Comparison of ENCODE assay signal across 23 mouse cellular contexts in genomic region chr3:99247586-99247985, GRCm38 (mm10). TPM values are rescaled to one million over a fixed set of nuclear protein-coding genes. Genes with fewer than 3 reads are reported as not detected.
DNase-seq lines count a peak whose midpoint lies in the region; ATAC-seq and TF ChIP-seq lines count a peak whose summit lies in the region.
"Had no signal": no experiment of that assay in that cellular context is flagged by ENCODE, and none has a peak within 500 bp of the region (broad histone marks: within the 10 kb centered on the region; RNA-seq: fewer than 3 reads in every experiment).

No protein-coding gene starts in this region.

- no peaks in the 10 kb centered on the region for H3K4me1 ChIP-seq in lung, embryonic 14.5 days (ENCODE audit: insufficient read depth)
- H3K4me1 ChIP-seq in embryonic facial prominence, embryonic 15.5 days = peaks cover 11% of the 10 kb centered on the region
- H3K4me1 ChIP-seq in limb, embryonic 11.5 days (ENCODE audit: control insufficient read depth, insufficient read depth, low read length) = peaks cover 37% of the 10 kb centered on the region
- H3K4me1 ChIP-seq in midbrain, embryonic 13.5 days (replicated peaks) = no peaks in the 10 kb centered on the region
- peaks cover 3% of the 10 kb centered on the region; the same call in 1 of the 2 replicates for H3K4me1 ChIP-seq in heart, embryonic 12.5 days (replicated peaks)
- H3K4me1 ChIP-seq: embryonic facial prominence, embryonic 12.5 days; hindbrain, embryonic 12.5 days had no signal

- no peak for ATAC-seq in lung, embryonic 14.5 days (ENCODE audit: insufficient read depth)
- ATAC-seq in embryonic facial prominence, embryonic 15.5 days (ENCODE audit: insufficient number of reproducible peaks, low FRiP score, low TSS enrichment, low read depth) = no peak
- no peak for ATAC-seq in limb, embryonic 11.5 days (ENCODE audit: insufficient number of reproducible peaks, low FRiP score, low TSS enrichment, low read depth)
- no peak for ATAC-seq in midbrain, embryonic 13.5 days
- ATAC-seq in heart, embryonic 12.5 days (ENCODE audit: insufficient number of reproducible peaks, low FRiP score) = no peak
- ATAC-seq: forebrain, embryonic 16.5 days; liver, postnatal 0 days; midbrain, embryonic 16.5 days; Patski had no signal

- H3K9ac ChIP-seq in lung, embryonic 14.5 days = no peak overlapping the region
- no peak overlapping the region for H3K9ac ChIP-seq in embryonic facial prominence, embryonic 15.5 days
- peak overlapping the region; percentile 52 for H3K9ac ChIP-seq in limb, embryonic 11.5 days (ENCODE audit: low read length)
- no peak overlapping the region for H3K9ac ChIP-seq in midbrain, embryonic 13.5 days (replicated peaks)
- no peak overlapping the region for H3K9ac ChIP-seq in heart, embryonic 12.5 days
- H3K9ac ChIP-seq: embryonic facial prominence, embryonic 12.5 days; hindbrain, embryonic 12.5 days; liver, postnatal 0 days had no signal

- DNase-seq in lung, embryonic 14.5 days = peak; percentile 11
- DNase-seq in lung, postnatal 14 days = no peak
- DNase-seq in limb, embryonic 11.5 days (ENCODE audit: low spot score) = peak; percentile 57
- DNase-seq in retina, postnatal 1 day = peak; percentile 7
- no peak for DNase-seq in heart, postnatal 10 days
- DNase-seq: adrenal gland, postnatal 10 days; cerebellum, adult 11-12 months; cerebellum, postnatal 14 days; kidney, postnatal 36 days; layer of hippocampus, adult 9-11 months; liver, postnatal 0 days; thymus, postnatal 14 days had no signal

- H3K4me3 ChIP-seq in lung, embryonic 14.5 days (ENCODE audit: low read depth, low read length) = no peak overlapping the region
- H3K4me3 ChIP-seq in embryonic facial prominence, embryonic 15.5 days (replicated peaks) = no peak overlapping the region
- no peak overlapping the region for H3K4me3 ChIP-seq in limb, embryonic 11.5 days (ENCODE audit: low read depth, low read length)
- no peak overlapping the region for H3K4me3 ChIP-seq in midbrain, embryonic 13.5 days (replicated peaks)
- no peak overlapping the region for H3K4me3 ChIP-seq in heart, embryonic 12.5 days
- H3K4me3 ChIP-seq: hindbrain, embryonic 12.5 days had no signal

- WGBS in lung, embryonic 14.5 days = 5% methylated on average over 4 of the region's 4 CpGs
- 22% methylated on average over 4 of the region's 4 CpGs for WGBS in embryonic facial prominence, embryonic 15.5 days
- whole genome bisulfite sequencing in limb, embryonic 11.5 days = under 1% methylated on average over 4 of the region's 4 CpGs
- WGBS in midbrain, embryonic 13.5 days = 3% methylated on average over 4 of the region's 4 CpGs
- WGBS in heart, embryonic 12.5 days = 7% methylated on average over 4 of the region's 4 CpGs

- peaks cover 97% of the 10 kb centered on the region for H3K27me3 ChIP-seq in lung, embryonic 14.5 days (ENCODE audit: insufficient read depth, low read length)
- H3K27me3 ChIP-seq in embryonic facial prominence, embryonic 15.5 days = peaks cover 89% of the 10 kb centered on the region
- H3K27me3 ChIP-seq in limb, embryonic 11.5 days (ENCODE audit: control insufficient read depth, insufficient read depth, low read length) = peaks cover 7% of the 10 kb centered on the region; the same call in 1 of the 2 replicates
- H3K27me3 ChIP-seq in midbrain, embryonic 13.5 days = peaks cover 100% of the 10 kb centered on the region
- peaks cover 95% of the 10 kb centered on the region for H3K27me3 ChIP-seq in heart, embryonic 12.5 days (replicated peaks)
- H3K27me3 ChIP-seq: Patski had no signal

- no peak for TF ChIP-seq CTCF in lung, embryonic 14.5 days (IDR thresholded peaks at IDR 0.05; ENCODE audit: low read depth)

- intact Hi-C loops in heart, postnatal 10 days (cut with DNase I) = no loop called here

- H3K4me2 ChIP-seq in lung, embryonic 14.5 days = no peak overlapping the region
- no peak overlapping the region for H3K4me2 ChIP-seq in embryonic facial prominence, embryonic 15.5 days (replicated peaks)
- H3K4me2 ChIP-seq in limb, embryonic 11.5 days (ENCODE audit: low read depth, severe bottlenecking) = peak overlapping the region; percentile 88; the same call in 1 of the 2 replicates
- no peak overlapping the region for H3K4me2 ChIP-seq in midbrain, embryonic 13.5 days (replicated peaks)
- no peak overlapping the region for H3K4me2 ChIP-seq in heart, embryonic 12.5 days
- H3K4me2 ChIP-seq: hindbrain, embryonic 12.5 days had no signal

- H3K36me3 ChIP-seq in lung, embryonic 14.5 days (ENCODE audit: insufficient read depth) = no peaks in the 10 kb centered on the region
- no peaks in the 10 kb centered on the region for H3K36me3 ChIP-seq in embryonic facial prominence, embryonic 15.5 days
- no peaks in the 10 kb centered on the region for H3K36me3 ChIP-seq in limb, embryonic 11.5 days (ENCODE audit: control insufficient read depth, insufficient read depth, low read length)
- no peaks in the 10 kb centered on the region for H3K36me3 ChIP-seq in midbrain, embryonic 13.5 days
- H3K36me3 ChIP-seq in heart, embryonic 12.5 days = no peaks in the 10 kb centered on the region
- H3K36me3 ChIP-seq: embryonic facial prominence, embryonic 12.5 days; hindbrain, embryonic 12.5 days had no signal

- H3K27ac ChIP-seq in lung, embryonic 14.5 days (ENCODE audit: low read depth) = no peak overlapping the region
- H3K27ac ChIP-seq in embryonic facial prominence, embryonic 15.5 days (replicated peaks) = 0 out of 2 replicates have a peak overlapping the region, but pooled peaks have one; percentile 8
- H3K27ac ChIP-seq in limb, embryonic 11.5 days (replicated peaks; ENCODE audit: low read depth, low read length) = peak overlapping the region; percentile 94
- no peak overlapping the region for H3K27ac ChIP-seq in midbrain, embryonic 13.5 days
- H3K27ac ChIP-seq in heart, embryonic 12.5 days (ENCODE audit: poor library complexity, severe bottlenecking) = no peak overlapping the region
- H3K27ac ChIP-seq: embryonic facial prominence, embryonic 12.5 days; hindbrain, embryonic 12.5 days had no signal

- no peaks in the 10 kb centered on the region for H3K9me3 ChIP-seq in lung, embryonic 14.5 days (ENCODE audit: low read depth, low read length)
- no peaks in the 10 kb centered on the region for H3K9me3 ChIP-seq in embryonic facial prominence, embryonic 15.5 days (replicated peaks)
- H3K9me3 ChIP-seq in limb, embryonic 11.5 days (ENCODE audit: control insufficient read depth, low read length) = no peaks in the 10 kb centered on the region
- no peaks in the 10 kb centered on the region for H3K9me3 ChIP-seq in midbrain, embryonic 13.5 days
- no peaks in the 10 kb centered on the region for H3K9me3 ChIP-seq in heart, embryonic 12.5 days (replicated peaks)
- H3K9me3 ChIP-seq: embryonic facial prominence, embryonic 12.5 days; hindbrain, embryonic 12.5 days had no signal

RNA-seq across cellular contexts. Expression of gene Tbx15, which starts 7.4 kb away (rescaled TPM):
- polyA plus RNA-seq in lung, embryonic 14.5 days (2014; fragmentation: Nextera tagmentation; extraction: Ambion mirVana) = 0.05 and 0.28 TPM in 2 replicates
- polyA plus RNA-seq in embryonic facial prominence, embryonic 15.5 days (2015; fragmentation: Nextera tagmentation; extraction: Ambion mirVana) = 25.2 and 25.9 TPM in 2 replicates
- polyA plus RNA-seq in limb, embryonic 11.5 days (2014; fragmentation: Nextera tagmentation; extraction: Ambion mirVana) = 50.7 and 55.2 TPM in 2 replicates
- polyA plus RNA-seq in midbrain, embryonic 13.5 days (2015; fragmentation: Nextera tagmentation; extraction: Ambion mirVana) = 0.35 and 0.39 TPM in 2 replicates
- 0.08 and 0.11 TPM in 2 replicates for polyA plus RNA-seq in heart, embryonic 12.5 days (2016; fragmentation: Nextera tagmentation; extraction: Ambion mirVana)
- under 1 TPM; 0.40 to 0.43 TPM for total RNA-seq in heart, postnatal 10 days (2021)
- total RNA-seq: megakaryocyte-erythroid progenitor cell, adult 5-6 weeks had no signal
- polyA plus RNA-seq: intestine, embryonic 14.5 days; kidney, embryonic 14.5 days had no signal

Comparison
In these comparisons a context has a peak if more than half of its experiments do, and no peak if none do; other contexts are left out.
1. DNase-seq: peak in lung, embryonic 14.5 days (single experiment), limb, embryonic 11.5 days (single experiment) and retina, postnatal 1 day (single experiment); none in lung, postnatal 14 days (single experiment) and heart, postnatal 10 days (0 of 2).
2. H3K27ac ChIP-seq: peak in embryonic facial prominence, embryonic 15.5 days (single experiment) and limb, embryonic 11.5 days (single experiment); none in lung, embryonic 14.5 days (single experiment), midbrain, embryonic 13.5 days (single experiment) and heart, embryonic 12.5 days (single experiment).
3. RNA of gene Tbx15, which starts 7.4 kb away (polyA plus RNA-seq): 50.7 to 55.2 TPM in limb, embryonic 11.5 days and 25.2 to 25.9 TPM in embryonic facial prominence, embryonic 15.5 days; 0.35 to 0.39 TPM in midbrain, embryonic 13.5 days, 0.05 to 0.28 TPM in lung, embryonic 14.5 days and 0.08 to 0.11 TPM in heart, embryonic 12.5 days; every median in the first group is over 10 times any median in the second.